Mouse (Mus musculus) spleen, adult 2 months (tissue): ENCODE data around the gene Tshz3. TPM values are rescaled to one million over a fixed set of nuclear protein-coding genes. Genes with fewer than 3 reads are reported as not detected.

Experiments used
- DNase-seq, 2 experiments: peaks; one replicate each; pipeline versions ENCODE4 v3.0.0 to v3.0.0-alpha.2; 2012 to 2021; ENCODE audit warnings: low spot score in 2 of 2, low read depth in 1 of 2
- H3K27ac ChIP-seq: fragments of 200-500 bp; 2 replicates; pipeline ENCODE4 v1.5.1; 2012; ENCODE audit warnings: low read length, inconsistent platforms; ENCODE audit not compliant: insufficient read depth
- H3K27me3 ChIP-seq: fragments of 200-500 bp; 2 replicates; pipeline ENCODE4 v1.6.1; 2012; ENCODE audit warnings: mild to moderate bottlenecking, moderate library complexity, low read length, inconsistent platforms; ENCODE audit not compliant: control insufficient read depth, insufficient read depth
- H3K36me3 ChIP-seq: fragments of 200-500 bp; 2 replicates; pipeline ENCODE4 v1.6.1; 2012; ENCODE audit warnings: mild to moderate bottlenecking, low read length, inconsistent platforms; ENCODE audit not compliant: control insufficient read depth, insufficient read depth
- H3K4me1 ChIP-seq: fragments of 200-500 bp; 2 replicates; pipeline ENCODE4 v1.6.1; 2011; ENCODE audit warnings: inconsistent platforms; ENCODE audit not compliant: control insufficient read depth, insufficient read depth, insufficient read length
- H3K4me3 ChIP-seq: fragments of 200-500 bp; 2 replicates; pipeline ENCODE4 v1.5.1; 2011; ENCODE audit warnings: mild to moderate bottlenecking, inconsistent platforms; ENCODE audit not compliant: insufficient read depth, insufficient read length; ENCODE audit errors: extremely low read depth
- CTCF ChIP-seq: fragments of 200-500 bp; IDR thresholded peaks from 2 replicates; pipeline ENCODE4 v1.5.1; 2011; ENCODE audit warnings: mild to moderate bottlenecking, inconsistent platforms; ENCODE audit not compliant: insufficient read depth, insufficient read length, insufficient replicate concordance; ENCODE audit errors: extremely low read depth
- POLR2A ChIP-seq: fragments of 200-500 bp; IDR thresholded peaks from 2 replicates; pipeline ENCODE4 v1.6.1; 2011; ENCODE audit warnings: low read depth, low read length, inconsistent platforms
- WGBS: fragments of 180-500 bp; shearing (Covaris S2); methylation state at CpG from one replicate; pipeline ENCODE4 v1.1.7; 2018; 5-methylcytosine and 5-hydroxymethylcytosine counted together
- polyA plus RNA-seq: library from polyadenylated mRNA; depleted of rRNA; stranded (reverse); fragments of >200 nt; gene quantifications from 2 replicates; pipeline ENCODE4 v1.2.3, GENCODE M21; 2012

The Tshz3 gene
- polyA plus RNA-seq, 1 experiment = 1.6 TPM

DNA sequence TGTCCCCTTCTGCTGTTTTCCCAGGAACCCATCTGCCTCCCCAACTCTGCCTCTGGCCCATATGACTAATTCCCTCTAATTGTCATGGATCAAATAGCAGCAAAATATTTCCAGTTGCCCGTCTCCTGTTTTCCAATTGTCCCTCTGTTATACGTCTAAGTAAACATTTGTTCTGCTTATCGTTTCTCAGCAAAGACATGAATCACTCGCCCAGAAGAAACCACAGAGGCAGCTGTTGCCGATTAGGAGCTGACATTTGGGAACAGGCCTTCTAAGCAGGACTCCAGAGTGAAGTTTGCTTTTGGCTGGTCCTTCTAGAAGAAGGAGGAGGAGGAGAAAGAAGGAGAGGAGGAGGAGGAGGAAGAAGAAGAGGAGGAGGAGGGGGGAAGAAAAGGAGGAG is 30.2 kb upstream of the Tshz3 start:
- Histone ChIP-seq H3K4me3 (no peak overlapping the region), H3K27me3 (no peaks in the 10 kb centered on the region), H3K4me1 (no peaks in the 10 kb centered on the region), H3K27ac (no peak overlapping the region), H3K36me3 (no peaks in the 10 kb centered on the region)
- 23% methylated on average over 5 of the region's 5 CpGs for WGBS
- no peak for DNase-seq
- no peak for TF ChIP-seq POLR2A
- TF ChIP-seq CTCF = no peak

- H3K4me1 ChIP-seq = no peaks in the 10 kb centered on the region
- H3K27me3 ChIP-seq = no peaks in the 10 kb centered on the region
- H3K27ac ChIP-seq = no peak overlapping the region
- no peak for DNase-seq
- H3K36me3 ChIP-seq = no peaks in the 10 kb centered on the region
- 44% methylated on average over 8 of the region's 8 CpGs for WGBS
- TF ChIP-seq CTCF (no peak), POLR2A (no peak)
- H3K4me3 ChIP-seq = no peak overlapping the region
Measured at GRCm38 (mm10) chr7:36678031-36678430, 19.9 kb upstream of the Tshz3 start.

- H3K4me3 ChIP-seq = no peak overlapping the region
- DNase-seq = no peak
- H3K36me3 ChIP-seq = no peaks in the 10 kb centered on the region
- 26% methylated on average over 10 of the region's 10 CpGs for WGBS
- TF ChIP-seq CTCF (no peak), POLR2A (no peak)
- H3K4me1 ChIP-seq = no peaks in the 10 kb centered on the region
- H3K27ac ChIP-seq = no peak overlapping the region
- no peaks in the 10 kb centered on the region for H3K27me3 ChIP-seq
Measured at GRCm38 (mm10) chr7:36678510-36678909, 19.4 kb upstream of the Tshz3 start.

DNA sequence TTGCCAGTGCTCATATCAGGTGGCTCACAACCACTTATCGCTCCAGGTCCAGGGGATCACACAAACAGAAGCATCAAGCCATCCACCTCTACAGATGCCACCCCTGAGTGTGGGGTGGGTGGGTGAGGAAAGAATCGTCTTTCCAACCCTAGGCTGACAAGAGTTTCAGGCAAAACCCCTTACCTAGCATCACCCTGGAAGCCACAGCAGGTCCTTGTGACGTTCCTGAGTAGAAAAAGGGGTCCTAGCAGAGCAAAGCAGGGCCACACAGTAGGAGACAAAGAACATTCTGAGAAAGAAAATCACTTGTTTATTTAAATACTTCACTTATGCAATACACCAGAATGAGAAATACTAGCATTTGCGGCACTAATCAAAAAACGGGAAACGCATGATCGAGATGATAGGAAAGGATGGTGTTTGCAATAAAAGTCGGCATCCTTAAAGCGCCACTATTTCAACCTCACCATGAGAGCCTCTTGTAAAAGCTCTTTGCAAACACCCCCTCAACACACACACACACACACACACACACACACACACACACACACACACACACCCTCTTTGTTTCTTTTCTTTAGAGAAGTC is 18.8 kb upstream of the Tshz3 start:
- no peak for TF ChIP-seq POLR2A
- TF ChIP-seq CTCF = no peak
- Histone ChIP-seq H3K36me3 (no peaks in the 10 kb centered on the region), H3K4me1 (no peaks in the 10 kb centered on the region), H3K4me3 (no peak overlapping the region), H3K27me3 (no peaks in the 10 kb centered on the region), H3K27ac (no peak overlapping the region)
- 13% methylated on average over 9 of the region's 9 CpGs for WGBS
- DNase-seq = no peak

GRCm38 (mm10) chr7:36679866-36680458 is 18.0 kb upstream of the Tshz3 start:
- H3K4me3 ChIP-seq = no peak overlapping the region
- TF ChIP-seq POLR2A = no peak
- no peak for TF ChIP-seq CTCF
- WGBS = 6% methylated on average over 18 of the region's 18 CpGs
- DNase-seq = no peak
- no peak overlapping the region for H3K27ac ChIP-seq
- H3K27me3 ChIP-seq = no peaks in the 10 kb centered on the region
- H3K36me3 ChIP-seq = no peaks in the 10 kb centered on the region
- H3K4me1 ChIP-seq = no peaks in the 10 kb centered on the region

GRCm38 (mm10) chr7:36687508-36687907 is 10.4 kb upstream of the Tshz3 start:
- no peak for TF ChIP-seq CTCF
- TF ChIP-seq POLR2A = no peak
- Histone ChIP-seq H3K27ac (no peak overlapping the region), H3K4me1 (no peaks in the 10 kb centered on the region), H3K36me3 (no peaks in the 10 kb centered on the region), H3K27me3 (no peaks in the 10 kb centered on the region), H3K4me3 (no peak overlapping the region)
- no peak for DNase-seq
- 94% methylated on average over 1 of the region's 1 CpGs for WGBS

DNA sequence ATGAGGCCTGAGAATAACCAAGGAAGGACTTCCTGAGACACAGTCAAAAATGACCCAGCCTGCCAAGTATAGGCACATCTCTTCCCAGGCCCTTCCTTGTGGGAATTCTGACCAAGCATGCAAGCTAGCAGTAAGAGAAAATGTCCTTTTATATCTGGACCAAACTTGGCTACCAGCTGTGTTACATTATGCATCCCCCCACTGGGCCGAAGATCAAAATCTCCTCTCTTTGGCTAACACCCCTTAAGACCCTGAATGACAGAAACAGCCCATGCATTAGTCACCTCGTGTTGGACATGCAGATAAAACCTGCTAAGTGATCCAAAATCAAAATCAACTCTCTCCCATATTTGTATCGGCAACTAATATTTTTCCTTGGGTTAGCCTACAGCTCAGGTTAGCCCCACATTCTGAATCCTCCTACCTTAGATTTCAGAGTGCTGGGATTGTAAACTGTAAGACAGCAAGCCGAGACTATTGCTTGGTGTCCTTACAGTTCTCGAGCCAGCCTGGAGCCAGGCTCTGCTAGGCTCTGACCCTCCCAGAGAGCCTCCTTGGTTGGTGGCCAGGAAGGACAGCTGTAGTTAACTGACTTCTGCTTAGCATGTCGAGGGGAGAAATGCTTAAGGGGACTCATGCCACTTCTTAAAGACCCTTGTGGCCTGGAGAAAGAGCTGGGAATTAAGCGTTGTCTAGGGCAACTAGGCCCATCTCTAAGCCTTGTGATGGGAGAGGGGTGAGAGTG is 8.7 kb upstream of the Tshz3 start:
- Histone ChIP-seq H3K27me3 (no peaks in the 10 kb centered on the region), H3K4me1 (no peaks in the 10 kb centered on the region), H3K27ac (no peak overlapping the region), H3K36me3 (no peaks in the 10 kb centered on the region), H3K4me3 (no peak overlapping the region)
- no peak for DNase-seq
- WGBS = 71% methylated on average over 7 of the region's 7 CpGs
- no peak for TF ChIP-seq CTCF
- no peak for TF ChIP-seq POLR2A
